In the genomic region with DNA sequence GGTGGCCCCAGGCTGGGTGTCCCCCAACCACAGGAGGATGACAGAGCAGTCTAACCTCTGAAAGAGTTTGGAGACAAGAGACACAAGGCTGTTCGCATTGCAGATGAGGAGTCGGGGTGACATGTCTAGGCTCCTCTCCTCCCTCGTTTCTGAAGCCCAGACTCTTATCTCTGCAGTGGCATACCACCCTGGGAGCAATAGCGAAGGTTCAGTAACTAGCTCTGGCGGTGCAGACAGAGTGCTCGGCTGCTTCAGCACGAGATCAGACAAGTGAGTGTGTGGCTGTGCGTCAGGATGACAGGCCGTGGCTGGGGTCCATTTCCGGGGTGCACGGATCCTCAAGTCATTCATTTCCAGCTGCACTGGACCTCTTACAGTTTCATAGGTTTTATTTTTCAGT, we compare ENCODE assay signal across 15 mouse cellular contexts.
DNase-seq lines count a peak whose midpoint lies in the region; ATAC-seq and TF ChIP-seq lines count a peak whose summit lies in the region.
"Had no signal": no experiment of that assay in that cellular context is flagged by ENCODE, and none has a peak within 500 bp of the region (broad histone marks: within the 10 kb centered on the region; RNA-seq: fewer than 3 reads in every experiment).

No protein-coding gene starts in this region.

- H3K36me3 ChIP-seq in heart, embryonic 13.5 days, result no peaks in the 10 kb centered on the region; the same call in 1 of the 2 replicates
- peaks cover 5% of the 10 kb centered on the region for H3K36me3 ChIP-seq in testis, adult 2 months (ENCODE audit: control insufficient read depth, insufficient read depth, low read length)
- H3K36me3 ChIP-seq in hindbrain, embryonic 16.5 days (ENCODE audit: control insufficient read depth, insufficient read depth, low read length), result no peaks in the 10 kb centered on the region
- H3K36me3 ChIP-seq in liver, postnatal 0 days (replicated peaks; ENCODE audit: insufficient read depth, low read length), result no peaks in the 10 kb centered on the region

- 12% methylated on average over 11 of the region's 11 CpGs for WGBS in heart, embryonic 13.5 days
- WGBS in hindbrain, embryonic 16.5 days, result 39% methylated on average over 11 of the region's 11 CpGs
- WGBS in liver, postnatal 0 days (ENCODE audit: insufficient replicate concordance), result 40% methylated on average over 11 of the region's 11 CpGs

- DNase-seq in heart, postnatal 10 days, result no peak
- DNase-seq in testis, postnatal 14 days (ENCODE audit: low spot score), result no peak
- DNase-seq in liver, postnatal 0 days, result no peak
- DNase-seq in adrenal gland, postnatal 14 days, result no peak
- DNase-seq: adrenal gland, adult 8-10 months; cerebellum, adult 11 months; gastrocnemius, postnatal 10 days; heart, postnatal 14 days; kidney, adult 8-10 months; lung, postnatal 4 days had no signal

- no peaks in the 10 kb centered on the region for H3K9me3 ChIP-seq in heart, embryonic 13.5 days
- no peaks in the 10 kb centered on the region for H3K9me3 ChIP-seq in hindbrain, embryonic 16.5 days (ENCODE audit: control insufficient read depth, low read length)
- no peaks in the 10 kb centered on the region for H3K9me3 ChIP-seq in liver, postnatal 0 days (ENCODE audit: low read length)

- peaks cover 23% of the 10 kb centered on the region for H3K4me1 ChIP-seq in heart, embryonic 13.5 days
- H3K4me1 ChIP-seq in testis, adult 2 months (ENCODE audit: control insufficient read depth, insufficient read depth, low read length), result peaks cover 25% of the 10 kb centered on the region
- H3K4me1 ChIP-seq in hindbrain, embryonic 16.5 days (ENCODE audit: control insufficient read depth, insufficient read depth, low read depth, low read length), result peaks cover 2% of the 10 kb centered on the region
- peaks cover 4% of the 10 kb centered on the region; the same call in 1 of the 2 replicates for H3K4me1 ChIP-seq in liver, postnatal 0 days (ENCODE audit: insufficient read depth)

- H3K27ac ChIP-seq in heart, embryonic 13.5 days (replicated peaks), result peak overlapping the region; percentile 82
- peak overlapping the region; percentile 89 for H3K27ac ChIP-seq in testis, adult 2 months (ENCODE audit: control insufficient read depth, insufficient read depth, low read depth, low read length)
- no peak overlapping the region; the same call in 1 of the 2 replicates for H3K27ac ChIP-seq in hindbrain, embryonic 16.5 days (ENCODE audit: low read depth, low read length)
- no peak overlapping the region for H3K27ac ChIP-seq in liver, postnatal 0 days (ENCODE audit: low read depth)
- H3K27ac ChIP-seq: layer of hippocampus, adult 2 months had no signal

- H3K4me3 ChIP-seq in heart, embryonic 13.5 days, result no peak overlapping the region
- peak overlapping the region; percentile 68 for H3K4me3 ChIP-seq in testis, adult 2 months (ENCODE audit: control insufficient read depth, low read depth, low read length)
- H3K4me3 ChIP-seq in hindbrain, embryonic 16.5 days (ENCODE audit: low read length), result no peak overlapping the region
- H3K4me3 ChIP-seq in liver, postnatal 0 days (ENCODE audit: low read depth, low read length), result no peak overlapping the region
- H3K4me3 ChIP-seq: layer of hippocampus, adult 2 months had no signal

- peak overlapping the region; percentile 48 for H3K9ac ChIP-seq in heart, embryonic 13.5 days
- H3K9ac ChIP-seq in hindbrain, embryonic 16.5 days (ENCODE audit: low read depth, low read length), result 0 out of 2 replicates have a peak overlapping the region, but pooled peaks have one; percentile 15
- H3K9ac ChIP-seq in liver, postnatal 0 days (replicated peaks), result no peak overlapping the region

- no peak for TF ChIP-seq CTCF in testis, adult 2 months (IDR thresholded peaks at IDR 0.05; ENCODE audit: control insufficient read depth, insufficient read depth, insufficient replicate concordance, low read depth, low read length)
- TF ChIP-seq CTCF in liver, postnatal 0 days (IDR thresholded peaks at IDR 0.05; ENCODE audit: low read depth), result no peak

- TF ChIP-seq EP300 in liver, postnatal 0 days (IDR thresholded peaks at IDR 0.05; ENCODE audit: low read depth), result no peak

- ATAC-seq in heart, embryonic 13.5 days (ENCODE audit: extremely low read depth, insufficient number of reproducible peaks, low FRiP score, low TSS enrichment), result peak; percentile 66; the same call in 1 of the 2 replicates
- no peak for ATAC-seq in hindbrain, embryonic 16.5 days
- peak; percentile 68 for ATAC-seq in liver, postnatal 0 days
- no peak for ATAC-seq in erythroblast, adult 5-6 weeks (replicated peaks; ENCODE audit: low FRiP score, poor library complexity, severe bottlenecking)

- no peaks in the 10 kb centered on the region for H3K27me3 ChIP-seq in heart, embryonic 13.5 days (replicated peaks)
- H3K27me3 ChIP-seq in testis, adult 2 months (ENCODE audit: control insufficient read depth, insufficient read depth, low read length), result no peaks in the 10 kb centered on the region
- no peaks in the 10 kb centered on the region for H3K27me3 ChIP-seq in hindbrain, embryonic 16.5 days (replicated peaks; ENCODE audit: control insufficient read depth, insufficient read depth, low read length)
- no peaks in the 10 kb centered on the region for H3K27me3 ChIP-seq in liver, postnatal 0 days (ENCODE audit: insufficient read depth, low read length)

- intact Hi-C loops in heart, postnatal 10 days (cut with DNase I), result loop anchor here (10.0 kb wide), 1 partner anchor 478 kb away; no protein-coding TSS in a partner anchor

- peak; percentile 30; the same call in 1 of the 2 replicates for TF ChIP-seq POLR2A in testis, adult 2 months (IDR thresholded peaks at IDR 0.05; ENCODE audit: control insufficient read depth, low read depth, low read length)

- H3K4me2 ChIP-seq in heart, embryonic 13.5 days, result peak overlapping the region; percentile 43
- H3K4me2 ChIP-seq in hindbrain, embryonic 16.5 days (ENCODE audit: low read length), result no peak overlapping the region
- H3K4me2 ChIP-seq in liver, postnatal 0 days (ENCODE audit: low read depth, low read length), result peak overlapping the region; percentile 22; the same call in 1 of the 2 replicates

Comparison
In these comparisons a context has a peak if more than half of its experiments do, and no peak if none do; other contexts are left out.
1. ATAC-seq: peak in heart, embryonic 13.5 days (single experiment) and liver, postnatal 0 days (single experiment); none in hindbrain, embryonic 16.5 days (single experiment) and erythroblast, adult 5-6 weeks (single experiment).
2. H3K27ac ChIP-seq: peak in heart, embryonic 13.5 days (single experiment) and testis, adult 2 months (single experiment); none in hindbrain, embryonic 16.5 days (single experiment) and liver, postnatal 0 days (single experiment).